Comparison of ENCODE assay signal across 8 mouse cellular contexts in the genomic region with DNA sequence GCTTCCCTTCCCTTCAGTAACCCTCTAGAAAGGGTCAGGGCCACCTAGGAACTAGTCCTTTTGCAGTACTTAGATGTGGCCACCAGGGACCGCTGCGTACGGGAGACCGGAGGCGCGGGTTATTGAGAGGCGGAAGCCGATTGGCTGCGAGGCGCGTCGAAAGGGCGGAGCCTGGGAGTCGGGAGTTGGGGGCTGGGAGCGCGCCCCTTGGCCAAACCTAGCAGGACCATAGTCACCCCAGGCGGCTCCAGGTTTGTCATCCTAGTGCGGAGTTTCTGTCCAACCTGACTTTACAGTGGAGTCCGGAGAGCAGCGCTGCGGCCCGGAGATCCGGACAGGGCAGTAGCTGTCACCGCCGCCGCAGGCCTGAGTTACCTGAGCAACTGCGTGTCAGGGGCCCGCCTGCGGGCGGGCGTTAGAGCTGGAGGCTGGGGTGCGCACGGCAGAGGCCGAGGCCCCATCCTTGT. TPM values are rescaled to one million over a fixed set of nuclear protein-coding genes. Genes with fewer than 3 reads are reported as not detected.
A peak's percentile ranks its signal among the peaks of the same experiment; 100 is the strongest.
DNase-seq lines count a peak whose midpoint lies in the region; ATAC-seq and TF ChIP-seq lines count a peak whose summit lies in the region.

No protein-coding gene starts in this region.

- 0 out of 2 replicates have a peak, but pooled peaks cover 7% of the 10 kb centered on the region for H3K4me1 ChIP-seq in embryonic facial prominence, embryonic 12.5 days
- H3K4me1 ChIP-seq in kidney, adult 2 months (ENCODE audit: control insufficient read depth, insufficient read depth, low read length): no peaks in the 10 kb centered on the region
- H3K4me1 ChIP-seq in limb, embryonic 11.5 days (ENCODE audit: control insufficient read depth, insufficient read depth, low read length): no peaks in the 10 kb centered on the region
- peaks cover 15% of the 10 kb centered on the region for H3K4me1 ChIP-seq in midbrain, embryonic 13.5 days (replicated peaks)
- peaks cover 5% of the 10 kb centered on the region; the same call in 1 of the 2 replicates for H3K4me1 ChIP-seq in small intestine, adult 2 months (ENCODE audit: control insufficient read depth, insufficient read depth, insufficient read length, low read length)

- TF ChIP-seq CTCF in kidney, adult 2 months (conservative IDR thresholded peaks at IDR 0.05; ENCODE audit: insufficient read depth, insufficient read length, low read depth, low read length): peak; percentile 80
- peak; percentile 83; the same call in 1 of the 2 replicates for TF ChIP-seq CTCF in small intestine, adult 2 months (IDR thresholded peaks at IDR 0.05; ENCODE audit: extremely low read depth, insufficient read length, insufficient replicate concordance, low read depth, low read length)

- peak; percentile 87 for DNase-seq in 3T3-L1 (ENCODE audit: low read depth, low spot score)
- peak; percentile 95 to 96 for DNase-seq in adrenal gland, postnatal 36 days
- DNase-seq in heart, adult 18-20 months: peak; percentile 96 to 98
- peak; percentile 96 for DNase-seq in kidney, adult 2 months
- DNase-seq in limb, embryonic 11.5 days (ENCODE audit: low spot score): peak; percentile 96

- no peaks in the 10 kb centered on the region for H3K36me3 ChIP-seq in embryonic facial prominence, embryonic 12.5 days
- H3K36me3 ChIP-seq in kidney, adult 2 months (ENCODE audit: control insufficient read depth, insufficient read depth, low read length): no peaks in the 10 kb centered on the region
- H3K36me3 ChIP-seq in limb, embryonic 11.5 days (ENCODE audit: control insufficient read depth, insufficient read depth, low read length): no peaks in the 10 kb centered on the region
- H3K36me3 ChIP-seq in midbrain, embryonic 13.5 days: no peaks in the 10 kb centered on the region
- no peaks in the 10 kb centered on the region for H3K36me3 ChIP-seq in small intestine, adult 2 months (ENCODE audit: control insufficient read depth, insufficient read depth, low read length)

- H3K4me3 ChIP-seq in embryonic facial prominence, embryonic 12.5 days: peak overlapping the region; percentile 73
- H3K4me3 ChIP-seq in kidney, adult 2 months (ENCODE audit: insufficient read depth, low read depth, low read length): peak overlapping the region; percentile 72
- H3K4me3 ChIP-seq in limb, embryonic 11.5 days (ENCODE audit: low read depth, low read length): peak overlapping the region; percentile 64
- peak overlapping the region; percentile 87 for H3K4me3 ChIP-seq in midbrain, embryonic 13.5 days (replicated peaks)
- peak overlapping the region; percentile 76 for H3K4me3 ChIP-seq in small intestine, adult 2 months (ENCODE audit: low read depth, low read length)

- peak; percentile 86 for ATAC-seq in embryonic facial prominence, embryonic 12.5 days (ENCODE audit: insufficient number of reproducible peaks, insufficient read depth, low FRiP score, low TSS enrichment)
- peak; percentile 93 for ATAC-seq in limb, embryonic 11.5 days (ENCODE audit: insufficient number of reproducible peaks, low FRiP score, low TSS enrichment, low read depth)
- ATAC-seq in midbrain, embryonic 13.5 days: peak; percentile 92

- under 1% methylated on average over 34 of the region's 34 CpGs for WGBS in embryonic facial prominence, embryonic 12.5 days
- WGBS in kidney, adult 2 months: under 1% methylated on average over 34 of the region's 34 CpGs
- WGBS in limb, embryonic 11.5 days: 0% methylated on average over 33 of the region's 34 CpGs
- under 1% methylated on average over 34 of the region's 34 CpGs for WGBS in midbrain, embryonic 13.5 days
- under 1% methylated on average over 34 of the region's 34 CpGs for WGBS in small intestine, adult 2 months

- H3K27me3 ChIP-seq in embryonic facial prominence, embryonic 12.5 days: 0 out of 2 replicates have a peak, but pooled peaks cover 4% of the 10 kb centered on the region
- no peaks in the 10 kb centered on the region for H3K27me3 ChIP-seq in kidney, adult 2 months (replicated peaks; ENCODE audit: control insufficient read depth, insufficient read depth, low read length)
- H3K27me3 ChIP-seq in limb, embryonic 11.5 days (ENCODE audit: control insufficient read depth, insufficient read depth, low read length): peaks cover 5% of the 10 kb centered on the region; the same call in 1 of the 2 replicates
- peaks cover 15% of the 10 kb centered on the region for H3K27me3 ChIP-seq in midbrain, embryonic 13.5 days
- H3K27me3 ChIP-seq in small intestine, adult 2 months (ENCODE audit: control insufficient read depth, insufficient read depth, low read length): no peaks in the 10 kb centered on the region

- H3K27ac ChIP-seq in embryonic facial prominence, embryonic 12.5 days: peak overlapping the region; percentile 33
- H3K27ac ChIP-seq in kidney, adult 2 months (ENCODE audit: insufficient read depth, low read depth, low read length): peak overlapping the region; percentile 5; the same call in 1 of the 2 replicates
- no peak overlapping the region for H3K27ac ChIP-seq in limb, embryonic 11.5 days (replicated peaks; ENCODE audit: low read depth, low read length)
- H3K27ac ChIP-seq in midbrain, embryonic 13.5 days: no peak overlapping the region
- peak overlapping the region; percentile 41 for H3K27ac ChIP-seq in small intestine, adult 2 months (ENCODE audit: insufficient read depth, low read depth, low read length)

- no peak for TF ChIP-seq POLR2A in kidney, adult 2 months (IDR thresholded peaks at IDR 0.05; ENCODE audit: low read depth, low read length)
- TF ChIP-seq POLR2A in small intestine, adult 2 months (IDR thresholded peaks at IDR 0.05; ENCODE audit: low read depth, low read length): no peak; the same call in 1 of the 2 replicates

- H3K4me2 ChIP-seq in embryonic facial prominence, embryonic 12.5 days (replicated peaks): peak overlapping the region; percentile 90
- H3K4me2 ChIP-seq in limb, embryonic 11.5 days (ENCODE audit: low read depth, severe bottlenecking): peak overlapping the region; percentile 84
- H3K4me2 ChIP-seq in midbrain, embryonic 13.5 days (replicated peaks): peak overlapping the region; percentile 99

- H3K9ac ChIP-seq in embryonic facial prominence, embryonic 12.5 days: peak overlapping the region; percentile 58
- peak overlapping the region; percentile 49 for H3K9ac ChIP-seq in limb, embryonic 11.5 days (ENCODE audit: low read length)
- peak overlapping the region; percentile 79 for H3K9ac ChIP-seq in midbrain, embryonic 13.5 days (replicated peaks)

- H3K9me3 ChIP-seq in embryonic facial prominence, embryonic 12.5 days: no peaks in the 10 kb centered on the region
- H3K9me3 ChIP-seq in limb, embryonic 11.5 days (ENCODE audit: control insufficient read depth, low read length): no peaks in the 10 kb centered on the region
- no peaks in the 10 kb centered on the region for H3K9me3 ChIP-seq in midbrain, embryonic 13.5 days

RNA-seq across cellular contexts. Expression of a gene that starts 0.5 kb away (rescaled TPM):
- 10 to 100 TPM; 63.5 to 73.1 TPM for total RNA-seq in adrenal gland, postnatal 36 days (2021)
- 24.6 and 25.0 TPM in 2 replicates for polyA plus RNA-seq in embryonic facial prominence, embryonic 12.5 days (2016; fragmentation: Nextera tagmentation; extraction: Ambion mirVana)
- 10 to 100 TPM; 20.7 to 25.8 TPM for total RNA-seq in heart, adult 18-20 months (2021)
- 33.6 and 37.0 TPM in 2 replicates for polyA plus RNA-seq in kidney, adult 2 months (2012; rRNA removed)
- 14.2 and 15.8 TPM in 2 replicates for polyA plus RNA-seq in limb, embryonic 11.5 days (2014; fragmentation: Nextera tagmentation; extraction: Ambion mirVana)
- polyA plus RNA-seq in midbrain, embryonic 13.5 days (2015; fragmentation: Nextera tagmentation; extraction: Ambion mirVana): 8.1 and 8.5 TPM in 2 replicates
- polyA plus RNA-seq in small intestine, adult 2 months (2012; rRNA removed): 20.7 and 21.6 TPM in 2 replicates

RNA-seq across cellular contexts. Expression of a gene that starts 11.3 kb away (rescaled TPM):
- 10 to 100 TPM; 53.8 to 55.6 TPM for total RNA-seq in adrenal gland, postnatal 36 days (2021)
- 48.7 and 50.0 TPM in 2 replicates for polyA plus RNA-seq in embryonic facial prominence, embryonic 12.5 days (2016; fragmentation: Nextera tagmentation; extraction: Ambion mirVana)
- total RNA-seq in heart, adult 18-20 months (2021): 10 to 100 TPM; 19.6 to 26.9 TPM
- 39.2 and 52.3 TPM in 2 replicates for polyA plus RNA-seq in kidney, adult 2 months (2012; rRNA removed)
- polyA plus RNA-seq in limb, embryonic 11.5 days (2014; fragmentation: Nextera tagmentation; extraction: Ambion mirVana): 54.4 and 58.7 TPM in 2 replicates
- polyA plus RNA-seq in midbrain, embryonic 13.5 days (2015; fragmentation: Nextera tagmentation; extraction: Ambion mirVana): 14.4 and 17.6 TPM in 2 replicates
- polyA plus RNA-seq in small intestine, adult 2 months (2012; rRNA removed): 74.5 and 165 TPM in 2 replicates

RNA-seq across cellular contexts. Expression of a gene that starts 57.1 kb away (rescaled TPM):
- 100 to 1,000 TPM in 1 of 2 experiments, 10 to 100 TPM in 1; 64.1 to 103 TPM for total RNA-seq in adrenal gland, postnatal 36 days (2021)
- 78.4 and 83.3 TPM in 2 replicates for polyA plus RNA-seq in embryonic facial prominence, embryonic 12.5 days (2016; fragmentation: Nextera tagmentation; extraction: Ambion mirVana)
- total RNA-seq in heart, adult 18-20 months (2021): 10 to 100 TPM; 77.6 to 82.5 TPM
- polyA plus RNA-seq in kidney, adult 2 months (2012; rRNA removed): 50.8 and 65.9 TPM in 2 replicates
- 73.7 and 78.3 TPM in 2 replicates for polyA plus RNA-seq in limb, embryonic 11.5 days (2014; fragmentation: Nextera tagmentation; extraction: Ambion mirVana)
- polyA plus RNA-seq in midbrain, embryonic 13.5 days (2015; fragmentation: Nextera tagmentation; extraction: Ambion mirVana): 50.1 and 51.6 TPM in 2 replicates
- 49.6 and 58.0 TPM in 2 replicates for polyA plus RNA-seq in small intestine, adult 2 months (2012; rRNA removed)

RNA-seq across cellular contexts. Expression of a gene that starts 57.2 kb away (rescaled TPM):
- 10 to 100 TPM; 61.1 to 78.2 TPM for total RNA-seq in adrenal gland, postnatal 36 days (2021)
- 46.6 and 46.9 TPM in 2 replicates for polyA plus RNA-seq in embryonic facial prominence, embryonic 12.5 days (2016; fragmentation: Nextera tagmentation; extraction: Ambion mirVana)
- 10 to 100 TPM; 31.0 to 35.4 TPM for total RNA-seq in heart, adult 18-20 months (2021)
- 13.0 and 13.3 TPM in 2 replicates for polyA plus RNA-seq in kidney, adult 2 months (2012; rRNA removed)
- polyA plus RNA-seq in limb, embryonic 11.5 days (2014; fragmentation: Nextera tagmentation; extraction: Ambion mirVana): 53.7 and 55.2 TPM in 2 replicates
- 27.2 and 27.4 TPM in 2 replicates for polyA plus RNA-seq in midbrain, embryonic 13.5 days (2015; fragmentation: Nextera tagmentation; extraction: Ambion mirVana)
- 5.2 and 12.2 TPM in 2 replicates for polyA plus RNA-seq in small intestine, adult 2 months (2012; rRNA removed)

Comparison
In these comparisons a context has a peak if more than half of its experiments do, and no peak if none do; other contexts are left out.
1. H3K27ac ChIP-seq: peak in embryonic facial prominence, embryonic 12.5 days (single experiment), kidney, adult 2 months (single experiment) and small intestine, adult 2 months (single experiment); none in limb, embryonic 11.5 days (single experiment) and midbrain, embryonic 13.5 days (single experiment).
2. Peak in every context shown above with its lines, with median percentiles within 50 percentile points of each other: DNase-seq, ATAC-seq, H3K4me2 ChIP-seq, H3K4me3 ChIP-seq and H3K9ac ChIP-seq.